Mouse (Mus musculus) midbrain, embryonic 16.5 days (tissue): ENCODE measurements around the gene Zfp78. TPM values are rescaled to one million over a fixed set of nuclear protein-coding genes. Genes with fewer than 3 reads are reported as not detected.

Experiments
- ATAC-seq: fragments of 200-750 bp; cut with Nextera tagmentation; 2 replicates; pipeline ENCODE4 v1.8.0; 2017; ENCODE audit warnings: moderate TSS enrichment
- H3K27ac ChIP-seq: fragments of 300-500 bp; sonication (generic); 2 replicates; pipeline ENCODE4 v1.5.1; 2014; ENCODE audit warnings: mild to moderate bottlenecking, low read length, mixed read lengths
- H3K27me3 ChIP-seq: fragments of 300-500 bp; sonication (generic); 2 replicates; pipeline ENCODE4 v1.6.1; 2014; ENCODE audit warnings: low read depth, low read length, mixed read lengths; ENCODE audit not compliant: control insufficient read depth, insufficient read depth
- H3K36me3 ChIP-seq: fragments of 300-500 bp; sonication (generic); 2 replicates; pipeline ENCODE4 v1.6.1; 2014; ENCODE audit warnings: mild to moderate bottlenecking, low read length, moderate library complexity, mixed read lengths; ENCODE audit not compliant: control insufficient read depth, insufficient read depth
- H3K4me1 ChIP-seq: fragments of 300-500 bp; sonication (generic); 2 replicates; pipeline ENCODE4 v1.6.1; 2014; ENCODE audit warnings: mild to moderate bottlenecking, low read length, mixed read lengths; ENCODE audit not compliant: control insufficient read depth, insufficient read depth
- H3K4me2 ChIP-seq: fragments of 300-500 bp; sonication (generic); 2 replicates; pipeline ENCODE4 v1.6.1; 2014; ENCODE audit warnings: mild to moderate bottlenecking, low read length, mixed read lengths
- H3K4me3 ChIP-seq: fragments of 300-500 bp; sonication (generic); 2 replicates; pipeline ENCODE4 v1.5.1; 2014; ENCODE audit warnings: low read depth, mild to moderate bottlenecking, low read length, moderate library complexity, mixed read lengths
- H3K9ac ChIP-seq: fragments of 300-500 bp; sonication (generic); 2 replicates; pipeline ENCODE4 v1.6.1; 2014; ENCODE audit warnings: low read depth, low read length, mixed read lengths
- H3K9me3 ChIP-seq: fragments of 300-500 bp; sonication (generic); replicated peaks from 2 replicates; pipeline ENCODE4 v1.6.1; 2014; ENCODE audit warnings: mild to moderate bottlenecking, low read length, mixed read lengths; ENCODE audit not compliant: control insufficient read depth, poor library complexity, severe bottlenecking
- WGBS: fragments of 180-500 bp; shearing (Covaris S2); extraction: QIAGEN DNeasy Blood & Tissue Kit; methylation state at CpG from one replicate; pipeline ENCODE4 v1.1.7; 2014; 5-methylcytosine and 5-hydroxymethylcytosine counted together
- polyA plus RNA-seq: library from polyadenylated mRNA; unstranded; fragments of >200 nt; fragmentation: Nextera tagmentation; extraction: Ambion mirVana; gene quantifications from 2 replicates; pipeline ENCODE4 v1.2.1, GENCODE M21; 2015

The Zfp78 gene
- polyA plus RNA-seq, 1 experiment from 2014 or later, result 7.9 TPM

DNA sequence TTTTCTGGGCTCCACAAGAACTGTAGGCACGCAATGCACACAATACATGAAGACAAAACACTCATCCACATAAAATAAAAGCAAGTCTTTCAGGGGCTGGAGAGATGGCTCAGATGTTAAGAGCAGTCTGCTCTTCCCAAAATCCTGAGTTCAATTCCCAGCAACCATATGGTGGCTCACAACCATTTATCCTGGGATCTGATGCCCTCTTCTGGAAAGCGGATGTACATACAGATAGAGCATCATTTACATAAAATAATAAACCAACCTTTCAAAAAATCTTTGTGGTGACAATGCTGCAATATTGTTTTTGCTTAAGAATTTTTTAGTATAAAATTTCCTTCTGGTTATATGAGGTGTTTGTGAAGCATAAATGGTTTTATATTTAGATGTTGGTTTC is 18.4 kb downstream of the Zfp78 start:
- no peak for ATAC-seq
- H3K27ac ChIP-seq, result no peak overlapping the region
- no peaks in the 10 kb centered on the region for H3K27me3 ChIP-seq
- no peaks in the 10 kb centered on the region for H3K9me3 ChIP-seq
- no peak overlapping the region for H3K9ac ChIP-seq
- peaks cover 8% of the 10 kb centered on the region; the same call in 1 of the 2 replicates for H3K36me3 ChIP-seq
- WGBS, result 75% methylated on average over 2 of the region's 2 CpGs
- no peak overlapping the region for H3K4me2 ChIP-seq
- H3K4me1 ChIP-seq, result peaks cover 17% of the 10 kb centered on the region
- no peak overlapping the region for H3K4me3 ChIP-seq

DNA sequence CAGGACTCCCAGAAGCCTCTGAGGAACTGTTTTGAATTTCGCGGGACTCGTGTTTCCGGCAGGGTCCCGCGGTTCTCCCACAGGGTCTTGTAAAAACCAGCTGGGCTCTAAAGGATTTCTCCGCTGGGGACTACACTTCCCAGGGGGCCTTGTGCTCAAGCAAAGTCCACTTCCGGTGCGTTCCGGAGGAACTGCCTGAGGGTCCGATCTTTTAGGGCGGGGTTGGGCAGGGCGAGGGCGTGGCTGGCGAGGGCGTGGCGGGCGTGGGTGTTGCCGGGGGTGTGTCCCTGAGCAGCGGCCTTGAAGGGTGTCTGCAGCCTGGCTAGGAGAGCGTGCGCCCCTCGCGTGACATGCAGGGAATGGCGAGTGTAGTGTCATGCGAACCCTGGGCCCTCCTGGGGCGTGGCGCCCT is 20.0 kb downstream of the Zfp78 start, which contains the start of gene Zfp28:
TSS of gene Zfp28 (plus strand) at position 252 of the 412 bp plus-strand sequence.
- ATAC-seq, result peak; percentile 96
- Histone ChIP-seq H3K9me3 (no peaks in the 10 kb centered on the region), H3K4me2 (peak within 1 kb of the TSS; percentile 90), H3K9ac (peak within 1 kb of the TSS; percentile 88), H3K27me3 (no peaks in the 10 kb centered on the region), H3K36me3 (peaks cover 4% of the 10 kb centered on the region; the same call in 1 of the 2 replicates), H3K27ac (peak within 1 kb of the TSS; percentile 53), H3K4me1 (peaks cover 17% of the 10 kb centered on the region), H3K4me3 (peak within 1 kb of the TSS; percentile 75)
- under 1% methylated on average over 28 of the region's 28 CpGs for WGBS

DNA sequence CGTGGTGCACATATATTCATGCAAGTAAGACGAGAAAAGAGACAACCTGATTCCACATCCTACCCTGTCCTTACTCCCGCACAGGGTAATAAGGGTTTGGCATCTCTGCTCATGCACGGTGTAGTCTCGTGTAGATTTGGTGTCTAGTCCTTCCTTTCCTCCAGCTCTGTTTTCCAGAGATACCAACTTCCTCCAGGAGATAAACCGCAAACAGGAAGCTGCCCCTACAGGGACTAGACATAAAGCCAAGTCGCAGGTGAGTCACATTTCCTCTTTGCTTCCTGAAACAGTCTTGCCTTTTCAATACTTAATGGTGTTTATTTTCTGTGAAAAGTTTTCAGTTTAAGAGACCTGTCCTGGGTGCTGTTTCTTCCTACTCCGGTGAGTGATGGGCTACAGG is 20.9 kb downstream of the Zfp78 start:
- Histone ChIP-seq H3K4me1 (peaks cover 17% of the 10 kb centered on the region), H3K27ac (no peak overlapping the region), H3K9ac (peak overlapping the region; percentile 88; the same call in 1 of the 2 replicates), H3K27me3 (no peaks in the 10 kb centered on the region), H3K4me2 (peak overlapping the region; percentile 90), H3K4me3 (peak overlapping the region; percentile 75), H3K9me3 (no peaks in the 10 kb centered on the region), H3K36me3 (0 out of 2 replicates have a peak, but pooled peaks cover 2% of the 10 kb centered on the region)
- WGBS, result 80% methylated on average over 8 of the region's 8 CpGs
- ATAC-seq, result peak; percentile 27

DNA sequence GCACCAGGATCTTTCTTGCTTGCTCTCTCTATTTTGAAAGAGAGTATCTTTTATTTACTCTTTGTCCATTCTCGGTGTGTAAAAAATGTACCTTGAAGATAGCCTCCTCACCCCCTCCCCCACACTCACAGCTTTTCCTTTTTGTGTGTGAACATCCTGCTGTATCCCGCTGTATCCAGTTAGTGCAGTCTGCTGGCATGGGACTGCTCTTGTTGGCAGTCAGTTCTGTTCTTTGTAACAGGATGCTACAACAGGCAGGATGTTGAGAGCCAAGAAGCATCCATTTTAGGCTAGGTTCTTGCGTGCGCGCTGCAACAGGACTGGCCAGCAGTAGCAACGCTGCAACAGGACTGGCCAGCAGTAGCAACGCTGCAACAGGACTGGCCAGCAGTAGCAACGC is 23.9 kb downstream of the Zfp78 start:
- Histone ChIP-seq H3K4me2 (no peak overlapping the region), H3K4me3 (no peak overlapping the region), H3K9ac (no peak overlapping the region), H3K9me3 (no peaks in the 10 kb centered on the region), H3K27me3 (no peaks in the 10 kb centered on the region), H3K36me3 (peaks cover 20% of the 10 kb centered on the region), H3K27ac (no peak overlapping the region), H3K4me1 (peaks cover 17% of the 10 kb centered on the region)
- 93% methylated on average over 8 of the region's 8 CpGs for WGBS
- no peak for ATAC-seq

DNA sequence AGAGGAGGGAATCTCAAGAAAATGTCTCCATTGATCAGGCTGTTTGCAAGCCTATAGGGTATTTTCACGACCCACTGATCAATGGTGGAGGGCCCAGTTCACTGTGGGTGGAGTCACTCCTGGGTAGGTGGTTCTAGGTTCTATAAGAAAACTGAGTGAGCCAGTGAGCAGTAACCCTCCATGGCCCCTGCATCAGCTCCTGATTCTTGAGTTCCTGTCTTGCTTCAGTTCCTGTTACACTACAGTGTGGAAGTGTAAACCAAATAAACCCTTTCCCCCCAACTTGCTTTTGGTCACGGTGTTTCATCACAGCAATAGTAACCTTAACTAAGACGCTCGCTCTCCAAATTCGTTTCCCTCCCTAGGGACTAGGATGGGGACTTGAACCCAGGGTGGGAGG is 25.9 kb downstream of the Zfp78 start:
- WGBS, result 90% methylated on average over 5 of the region's 5 CpGs

DNA sequence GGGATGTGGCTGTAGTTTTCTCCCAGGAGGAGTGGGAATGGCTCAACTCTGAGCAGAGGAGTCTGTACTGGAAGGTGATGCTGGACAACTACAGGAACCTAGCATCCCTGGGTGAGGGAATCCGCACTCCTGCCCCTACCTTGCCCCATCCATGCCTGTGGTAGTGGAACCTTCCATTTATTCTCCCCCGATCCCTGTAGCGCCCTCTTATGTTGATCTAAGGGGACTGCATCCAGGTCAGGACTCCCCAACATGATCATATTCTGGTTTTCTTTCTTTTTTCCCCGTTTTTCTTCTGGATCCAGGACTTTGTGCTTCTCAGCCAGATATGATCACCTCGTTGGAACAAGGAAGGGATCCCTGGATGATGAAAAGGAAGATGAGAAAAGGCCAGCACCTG is 26.4 kb downstream of the Zfp78 start:
- H3K9ac ChIP-seq, result no peak overlapping the region
- no peak overlapping the region for H3K4me3 ChIP-seq
- H3K27ac ChIP-seq, result no peak overlapping the region
- H3K36me3 ChIP-seq, result peaks cover 38% of the 10 kb centered on the region
- no peaks in the 10 kb centered on the region for H3K9me3 ChIP-seq
- no peak for ATAC-seq
- H3K4me1 ChIP-seq, result peaks cover 2% of the 10 kb centered on the region
- no peaks in the 10 kb centered on the region for H3K27me3 ChIP-seq
- WGBS, result 74% methylated on average over 5 of the region's 5 CpGs
- H3K4me2 ChIP-seq, result no peak overlapping the region

More for the DNA sequence above, 25.9 kb downstream of the Zfp78 start:
- H3K9me3 ChIP-seq, result no peaks in the 10 kb centered on the region
- no peak overlapping the region for H3K9ac ChIP-seq
- H3K4me2 ChIP-seq, result no peak overlapping the region
- H3K27ac ChIP-seq, result no peak overlapping the region
- no peak overlapping the region for H3K4me3 ChIP-seq
- no peak for ATAC-seq
- H3K36me3 ChIP-seq, result peaks cover 36% of the 10 kb centered on the region
- no peaks in the 10 kb centered on the region for H3K27me3 ChIP-seq
- H3K4me1 ChIP-seq, result peaks cover 7% of the 10 kb centered on the region

- Histone ChIP-seq H3K27ac (peak within 1 kb of the TSS; percentile 58), H3K4me1 (peaks cover 12% of the 10 kb centered on the region), H3K27me3 (no peaks in the 10 kb centered on the region), H3K9ac (peak within 1 kb of the TSS; percentile 65), H3K9me3 (no peaks in the 10 kb centered on the region), H3K4me3 (peak within 1 kb of the TSS; percentile 54), H3K36me3 (peaks cover 23% of the 10 kb centered on the region), H3K4me2 (peak within 1 kb of the TSS; percentile 87)
- peak; percentile 94 for ATAC-seq
- 28% methylated on average over 25 of the region's 25 CpGs for WGBS
Observed at GRCm38 (mm10) chr7:6397996-6398975, 35.2 kb downstream of the Zfp78 start, which contains the start of gene Smim17. Smim17 (plus strand) TSS chr7:6398715.

- Histone ChIP-seq H3K9me3 (no peaks in the 10 kb centered on the region), H3K4me3 (no peak within 1 kb of the TSS), H3K4me1 (0 out of 2 replicates have a peak, but pooled peaks cover 3% of the 10 kb centered on the region), H3K27me3 (no peaks in the 10 kb centered on the region), H3K27ac (no peak within 1 kb of the TSS), H3K36me3 (no peaks in the 10 kb centered on the region), H3K4me2 (no peak within 1 kb of the TSS), H3K9ac (no peak within 1 kb of the TSS)
- 3% methylated on average over 17 of the region's 17 CpGs for WGBS
- ATAC-seq, result no peak
Observed at GRCm38 (mm10) chr7:6410043-6410442, 47.0 kb downstream of the Zfp78 start, which contains the start of gene Gm20715. Gm20715 (plus strand) TSS chr7:6410277.
